Mouse (Mus musculus) embryonic facial prominence, embryonic 15.5 days (tissue): ENCODE results near the gene Kirrel3. TPM values are rescaled to one million over a fixed set of nuclear protein-coding genes. Genes with fewer than 3 reads are reported as not detected.

Experiments
- ATAC-seq: fragments of 200-750 bp; cut with Nextera tagmentation; 2 replicates; pipeline ENCODE4 v1.8.0; 2017; ENCODE audit warnings: low read depth, moderate TSS enrichment; ENCODE audit not compliant: insufficient number of reproducible peaks, low FRiP score, low TSS enrichment
- H3K27ac ChIP-seq: fragments of 300-500 bp; sonication (generic); replicated peaks from 2 replicates; pipeline ENCODE4 v1.5.1; 2015; ENCODE audit warnings: mild to moderate bottlenecking, inconsistent platforms
- H3K27me3 ChIP-seq: fragments of 300-500 bp; sonication (generic); 2 replicates; pipeline ENCODE4 v1.6.1; 2015; ENCODE audit warnings: inconsistent platforms
- H3K36me3 ChIP-seq: fragments of 300-500 bp; sonication (generic); 2 replicates; pipeline ENCODE4 v1.6.1; 2015; ENCODE audit warnings: mild to moderate bottlenecking, inconsistent platforms
- H3K4me1 ChIP-seq: fragments of 300-500 bp; sonication (generic); 2 replicates; pipeline ENCODE4 v1.6.1; 2015; ENCODE audit warnings: inconsistent platforms
- H3K4me2 ChIP-seq: fragments of 300-500 bp; sonication (generic); replicated peaks from 2 replicates; pipeline ENCODE4 v1.6.1; 2015; ENCODE audit warnings: mild to moderate bottlenecking, inconsistent platforms
- H3K4me3 ChIP-seq: fragments of 300-500 bp; sonication (generic); replicated peaks from 2 replicates; pipeline ENCODE4 v1.5.1; 2015; ENCODE audit warnings: mild to moderate bottlenecking, inconsistent platforms
- H3K9ac ChIP-seq: fragments of 300-500 bp; sonication (generic); 2 replicates; pipeline ENCODE4 v1.6.1; 2015; ENCODE audit warnings: inconsistent platforms
- H3K9me3 ChIP-seq: fragments of 300-500 bp; sonication (generic); replicated peaks from 2 replicates; pipeline ENCODE4 v1.6.1; 2016; ENCODE audit warnings: inconsistent platforms
- WGBS: fragments of 180-500 bp; shearing (Covaris S2); methylation state at CpG from one replicate; pipeline ENCODE4 v1.1.7; 2015; 5-methylcytosine and 5-hydroxymethylcytosine counted together
- polyA plus RNA-seq: library from polyadenylated mRNA; unstranded; fragments of >200 nt; fragmentation: Nextera tagmentation; extraction: Ambion mirVana; gene quantifications from 2 replicates; pipeline ENCODE4 v1.2.1, GENCODE M21; 2015

The Kirrel3 gene
- polyA plus RNA-seq, 1 experiment from 2014 or later: 6.6 TPM

DNA sequence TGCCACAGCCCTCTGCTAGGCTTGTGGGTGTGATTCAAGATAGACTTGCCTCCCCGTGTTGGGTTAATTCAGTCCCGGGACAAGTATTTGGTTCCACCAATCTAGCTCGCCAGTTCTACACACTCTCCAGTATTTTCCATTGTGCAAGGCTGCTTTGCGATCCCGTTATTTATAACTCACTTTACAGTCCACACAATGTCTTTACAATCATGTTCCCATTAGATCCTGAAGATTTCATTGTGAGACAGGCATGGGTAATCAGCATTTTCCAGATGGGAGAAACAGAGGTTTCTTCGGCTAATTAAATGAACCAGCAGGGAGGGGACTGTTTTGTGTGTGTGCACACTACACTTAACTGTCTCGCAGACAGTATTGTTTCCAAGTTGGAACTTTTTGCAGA is 557.9 kb downstream of the Kirrel3 start:
- 28% methylated on average over 7 of the region's 7 CpGs for WGBS
- Histone ChIP-seq H3K4me1 (peaks cover 45% of the 10 kb centered on the region), H3K9ac (no peak overlapping the region), H3K4me3 (no peak overlapping the region), H3K27me3 (no peaks in the 10 kb centered on the region), H3K27ac (peak overlapping the region; percentile 92), H3K4me2 (no peak overlapping the region), H3K36me3 (peaks cover 13% of the 10 kb centered on the region), H3K9me3 (no peaks in the 10 kb centered on the region)
- 0 out of 2 replicates have a peak, but pooled peaks have one; percentile 17 for ATAC-seq

- H3K36me3 ChIP-seq: peaks cover 13% of the 10 kb centered on the region
- H3K9me3 ChIP-seq: no peaks in the 10 kb centered on the region
- H3K27ac ChIP-seq: peak overlapping the region; percentile 92
- 10% methylated on average over 15 of the region's 15 CpGs for WGBS
- ATAC-seq: peak; percentile 61
- H3K4me1 ChIP-seq: peaks cover 40% of the 10 kb centered on the region
- no peak overlapping the region for H3K4me3 ChIP-seq
- H3K9ac ChIP-seq: no peak overlapping the region
- H3K4me2 ChIP-seq: peak overlapping the region; percentile 19; the same call in 1 of the 2 replicates
- H3K27me3 ChIP-seq: no peaks in the 10 kb centered on the region
Measured at GRCm38 (mm10) chr9:35044458-35044857, 558.8 kb downstream of the Kirrel3 start.

GRCm38 (mm10) chr9:35045031-35045531 is 559.4 kb downstream of the Kirrel3 start:
- H3K4me3 ChIP-seq: no peak overlapping the region
- 26% methylated on average over 11 of the region's 11 CpGs for WGBS
- H3K9me3 ChIP-seq: no peaks in the 10 kb centered on the region
- peak overlapping the region; percentile 19; the same call in 1 of the 2 replicates for H3K4me2 ChIP-seq
- peaks cover 13% of the 10 kb centered on the region for H3K36me3 ChIP-seq
- peak overlapping the region; percentile 92 for H3K27ac ChIP-seq
- H3K27me3 ChIP-seq: no peaks in the 10 kb centered on the region
- no peak overlapping the region for H3K9ac ChIP-seq
- H3K4me1 ChIP-seq: peaks cover 40% of the 10 kb centered on the region
- ATAC-seq: peak; percentile 24; the same call in 1 of the 2 replicates

DNA sequence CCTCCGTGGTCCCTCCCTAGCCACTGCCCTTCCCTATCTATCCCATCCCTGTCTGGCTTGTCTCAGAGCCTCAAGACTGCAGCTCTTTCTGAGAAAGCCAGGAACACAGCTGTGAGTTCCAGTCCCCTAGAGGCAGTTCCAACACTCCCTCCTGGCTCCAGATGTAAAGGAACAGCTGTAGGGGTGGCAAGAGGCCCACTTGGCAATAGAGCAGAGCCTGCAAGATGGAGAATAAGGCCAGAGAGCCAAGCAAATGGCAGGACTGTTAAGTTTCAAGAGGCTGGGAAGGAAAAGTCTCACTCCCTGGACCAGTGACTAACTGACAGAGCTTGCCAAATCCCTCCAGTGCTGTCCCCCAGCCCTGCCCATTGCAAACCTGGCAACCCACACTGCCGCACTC is 560.1 kb downstream of the Kirrel3 start:
- H3K4me1 ChIP-seq: peaks cover 40% of the 10 kb centered on the region
- peaks cover 17% of the 10 kb centered on the region for H3K36me3 ChIP-seq
- H3K27me3 ChIP-seq: no peaks in the 10 kb centered on the region
- H3K4me3 ChIP-seq: no peak overlapping the region
- peak; percentile 77 for ATAC-seq
- H3K4me2 ChIP-seq: no peak overlapping the region
- H3K9ac ChIP-seq: no peak overlapping the region
- H3K9me3 ChIP-seq: no peaks in the 10 kb centered on the region
- WGBS: 31% methylated on average over 2 of the region's 2 CpGs
- H3K27ac ChIP-seq: peak overlapping the region; percentile 92

DNA sequence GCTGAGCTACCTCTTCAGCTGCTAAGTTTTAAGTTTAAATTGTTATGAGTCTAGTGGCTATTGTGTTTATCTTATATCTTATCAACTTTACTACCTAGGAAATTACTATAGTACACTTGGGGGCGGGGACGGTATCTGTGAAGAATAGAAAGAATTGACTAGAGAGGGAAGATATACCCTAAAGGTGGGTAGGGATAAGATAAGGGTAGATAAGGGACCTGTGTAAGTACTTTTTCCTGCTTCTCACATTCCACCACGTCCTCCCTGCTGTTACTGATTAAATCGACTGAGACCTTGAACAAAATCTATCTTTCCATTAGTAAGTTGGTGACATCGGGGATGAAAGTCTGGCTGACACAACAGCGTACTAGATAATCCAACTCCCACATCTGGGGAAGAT is 562.8 kb downstream of the Kirrel3 start:
- H3K9me3 ChIP-seq: no peaks in the 10 kb centered on the region
- H3K36me3 ChIP-seq: peaks cover 43% of the 10 kb centered on the region
- no peak overlapping the region for H3K27ac ChIP-seq
- H3K4me3 ChIP-seq: no peak overlapping the region
- H3K27me3 ChIP-seq: no peaks in the 10 kb centered on the region
- no peak overlapping the region for H3K9ac ChIP-seq
- H3K4me2 ChIP-seq: no peak overlapping the region
- ATAC-seq: no peak
- peaks cover 32% of the 10 kb centered on the region for H3K4me1 ChIP-seq
- WGBS: 81% methylated on average over 6 of the region's 6 CpGs

- no peak overlapping the region for H3K9ac ChIP-seq
- H3K27ac ChIP-seq: no peak overlapping the region
- H3K27me3 ChIP-seq: no peaks in the 10 kb centered on the region
- H3K36me3 ChIP-seq: peaks cover 48% of the 10 kb centered on the region
- H3K9me3 ChIP-seq: no peaks in the 10 kb centered on the region
- no peak for ATAC-seq
- 80% methylated on average over 3 of the region's 3 CpGs for WGBS
- no peak overlapping the region for H3K4me2 ChIP-seq
- no peak overlapping the region for H3K4me3 ChIP-seq
- peaks cover 16% of the 10 kb centered on the region for H3K4me1 ChIP-seq
Measured at GRCm38 (mm10) chr9:35049891-35050527, 564.3 kb downstream of the Kirrel3 start.

- H3K4me1 ChIP-seq: peaks cover 8% of the 10 kb centered on the region
Measured at GRCm38 (mm10) chr9:35050701-35051454, 565.2 kb downstream of the Kirrel3 start.

GRCm38 (mm10) chr9:35051666-35052065 is 566.0 kb downstream of the Kirrel3 start:
- Histone ChIP-seq H3K36me3 (peaks cover 48% of the 10 kb centered on the region), H3K4me2 (no peak overlapping the region)
- WGBS: 90% methylated on average over 4 of the region's 4 CpGs

More at GRCm38 (mm10) chr9:35050701-35051454, 565.2 kb downstream of the Kirrel3 start:
- H3K4me3 ChIP-seq: no peak overlapping the region
- H3K4me2 ChIP-seq: no peak overlapping the region
- peaks cover 48% of the 10 kb centered on the region for H3K36me3 ChIP-seq
- H3K27ac ChIP-seq: no peak overlapping the region
- ATAC-seq: no peak
- no peaks in the 10 kb centered on the region for H3K27me3 ChIP-seq
- H3K9me3 ChIP-seq: no peaks in the 10 kb centered on the region
- H3K9ac ChIP-seq: no peak overlapping the region
- 89% methylated on average over 6 of the region's 6 CpGs for WGBS

GRCm38 (mm10) chr9:35052671-35053070 is 567.0 kb downstream of the Kirrel3 start:
- no peak for ATAC-seq
- Histone ChIP-seq H3K36me3 (peaks cover 42% of the 10 kb centered on the region), H3K27me3 (no peaks in the 10 kb centered on the region), H3K4me3 (no peak overlapping the region), H3K4me1 (no peaks in the 10 kb centered on the region), H3K4me2 (no peak overlapping the region), H3K9me3 (no peaks in the 10 kb centered on the region), H3K27ac (no peak overlapping the region), H3K9ac (no peak overlapping the region)
- 94% methylated on average over 4 of the region's 4 CpGs for WGBS

More at GRCm38 (mm10) chr9:35051666-35052065, 566.0 kb downstream of the Kirrel3 start:
- H3K9me3 ChIP-seq: no peaks in the 10 kb centered on the region
- H3K4me1 ChIP-seq: no peaks in the 10 kb centered on the region
- no peaks in the 10 kb centered on the region for H3K27me3 ChIP-seq
- no peak for ATAC-seq
- no peak overlapping the region for H3K4me3 ChIP-seq
- H3K9ac ChIP-seq: no peak overlapping the region
- no peak overlapping the region for H3K27ac ChIP-seq

GRCm38 (mm10) chr9:35053081-35053480 is 567.4 kb downstream of the Kirrel3 start:
- no peaks in the 10 kb centered on the region for H3K27me3 ChIP-seq
- no peak overlapping the region for H3K27ac ChIP-seq
- peaks cover 37% of the 10 kb centered on the region for H3K36me3 ChIP-seq
- 94% methylated on average over 16 of the region's 16 CpGs for WGBS
- no peak overlapping the region for H3K4me2 ChIP-seq
- no peak overlapping the region for H3K4me3 ChIP-seq
- no peaks in the 10 kb centered on the region for H3K4me1 ChIP-seq
- no peak for ATAC-seq
- no peak overlapping the region for H3K9ac ChIP-seq
- no peaks in the 10 kb centered on the region for H3K9me3 ChIP-seq

- peaks cover 35% of the 10 kb centered on the region for H3K36me3 ChIP-seq
- no peak for ATAC-seq
- WGBS: 85% methylated on average over 3 of the region's 3 CpGs
Measured at GRCm38 (mm10) chr9:35053669-35054068, 568.0 kb downstream of the Kirrel3 start.

More at GRCm38 (mm10) chr9:35053669-35054068, 568.0 kb downstream of the Kirrel3 start:
- Histone ChIP-seq H3K27me3 (no peaks in the 10 kb centered on the region), H3K4me1 (no peaks in the 10 kb centered on the region), H3K4me3 (no peak overlapping the region), H3K4me2 (no peak overlapping the region), H3K9me3 (no peaks in the 10 kb centered on the region), H3K27ac (no peak overlapping the region), H3K9ac (no peak overlapping the region)
